Mouse (Mus musculus) 3134 (cell line): ENCODE results near the gene Acp2.

Experiments used
- DNase-seq: peaks from one replicate; pipeline ENCODE4 v3.0.0-alpha.2; 2011; ENCODE audit warnings: low spot score; ENCODE audit not compliant: insufficient read length; ENCODE audit errors: extremely low read depth

The Acp2 gene

GRCm38 (mm10) chr2:91202222-91202971, at the start of gene Acp2, which contains the start of gene Nr1h3:
Gene Acp2, plus strand, starts transcription at chr2:91202885.
Gene Nr1h3, minus strand, starts transcription at chr2:91202834.
- peak; percentile 92 for DNase-seq

- no peak for DNase-seq
These were observed 49.8 kb upstream of the Acp2 start for GRCm38 (mm10) chr2:91152885-91153377.

GRCm38 (mm10) chr2:91154091-91154490, 48.6 kb upstream of the Acp2 start:
- no peak for DNase-seq

GRCm38 (mm10) chr2:91157002-91157752, 45.5 kb upstream of the Acp2 start:
- no peak for DNase-seq

- DNase-seq = no peak
These were observed 42.1 kb upstream of the Acp2 start for GRCm38 (mm10) chr2:91160591-91160990.

GRCm38 (mm10) chr2:91162952-91163351, 39.7 kb upstream of the Acp2 start:
- DNase-seq = no peak

- no peak for DNase-seq
These were observed 39.2 kb upstream of the Acp2 start for GRCm38 (mm10) chr2:91163532-91163931.

GRCm38 (mm10) chr2:91164991-91165390, 37.7 kb upstream of the Acp2 start:
- DNase-seq = no peak

- no peak for DNase-seq
These were observed 35.1 kb upstream of the Acp2 start for GRCm38 (mm10) chr2:91167629-91168028.

- DNase-seq = no peak
These were observed 32.9 kb upstream of the Acp2 start for GRCm38 (mm10) chr2:91169587-91170322.

GRCm38 (mm10) chr2:91175490-91175889, 27.2 kb upstream of the Acp2 start:
- DNase-seq = no peak

- DNase-seq = no peak
These were observed 26.5 kb upstream of the Acp2 start for GRCm38 (mm10) chr2:91176234-91176633.

- no peak for DNase-seq
These were observed 22.9 kb upstream of the Acp2 start for GRCm38 (mm10) chr2:91179825-91180224.

- DNase-seq = no peak
These were observed 22.0 kb upstream of the Acp2 start for GRCm38 (mm10) chr2:91180706-91181105.

- DNase-seq = no peak
These were observed 20.7 kb upstream of the Acp2 start for GRCm38 (mm10) chr2:91182016-91182404.

- DNase-seq = no peak
These were observed 20.1 kb upstream of the Acp2 start for GRCm38 (mm10) chr2:91182405-91183147.

GRCm38 (mm10) chr2:91183148-91183513, 19.6 kb upstream of the Acp2 start:
- DNase-seq = peak; percentile 83

- DNase-seq = peak; percentile 56
These were observed 18.8 kb upstream of the Acp2 start, which contains the start of gene Madd for GRCm38 (mm10) chr2:91183711-91184405. Gene Madd, minus strand, starts transcription at chr2:91183837.

- no peak for DNase-seq
These were observed 16.5 kb upstream of the Acp2 start for GRCm38 (mm10) chr2:91186208-91186607.

- peak; percentile 44 for DNase-seq
These were observed 15.3 kb upstream of the Acp2 start for GRCm38 (mm10) chr2:91187431-91187830.
